Mouse (Mus musculus) limb, embryonic 12.5 days (tissue): ENCODE data around the gene Tfip11. TPM values are rescaled to one million over a fixed set of nuclear protein-coding genes. Genes with fewer than 3 reads are reported as not detected.

Experiments
- ATAC-seq: fragments of 200-750 bp; cut with Nextera tagmentation; 2 replicates; pipeline ENCODE4 v1.8.0; 2017; ENCODE audit warnings: low read depth, moderate TSS enrichment; ENCODE audit not compliant: insufficient number of reproducible peaks, insufficient read depth, low FRiP score, low TSS enrichment
- H3K27ac ChIP-seq: fragments of 300-500 bp; sonication (generic); 2 replicates; pipeline ENCODE4 v1.5.1; 2016; ENCODE audit warnings: mild to moderate bottlenecking, moderate library complexity
- H3K27me3 ChIP-seq: fragments of 300-500 bp; sonication (generic); 2 replicates; pipeline ENCODE4 v1.6.1; 2016; ENCODE audit warnings: mild to moderate bottlenecking, moderate library complexity
- H3K36me3 ChIP-seq: fragments of 300-500 bp; sonication (generic); 2 replicates; pipeline ENCODE4 v1.6.1; 2016; ENCODE audit warnings: mild to moderate bottlenecking, moderate library complexity
- H3K4me1 ChIP-seq: fragments of 300-500 bp; sonication (generic); replicated peaks from 2 replicates; pipeline ENCODE4 v1.6.1; 2016
- H3K4me2 ChIP-seq: fragments of 300-500 bp; sonication (generic); 2 replicates; pipeline ENCODE4 v1.6.1; 2016; ENCODE audit warnings: mild to moderate bottlenecking, moderate library complexity
- H3K4me3 ChIP-seq: fragments of 300-500 bp; sonication (generic); replicated peaks from 2 replicates; pipeline ENCODE4 v1.5.1; 2016; ENCODE audit warnings: mild to moderate bottlenecking
- H3K9ac ChIP-seq: fragments of 300-500 bp; sonication (generic); replicated peaks from 2 replicates; pipeline ENCODE4 v1.6.1; 2016; ENCODE audit warnings: mild to moderate bottlenecking, moderate library complexity
- H3K9me3 ChIP-seq: fragments of 300-500 bp; sonication (generic); 2 replicates; pipeline ENCODE4 v1.6.1; 2016; ENCODE audit warnings: mild to moderate bottlenecking, moderate library complexity
- WGBS: fragments of 180-500 bp; shearing (Covaris S2); methylation state at CpG from one replicate; pipeline ENCODE4 v1.1.7; 2016; 5-methylcytosine and 5-hydroxymethylcytosine counted together
- polyA plus RNA-seq: library from polyadenylated mRNA; unstranded; fragments of >200 nt; fragmentation: Nextera tagmentation; extraction: Ambion mirVana; gene quantifications from 2 replicates; pipeline ENCODE4 v1.2.1, GENCODE M21; 2016

Tfip11 gene
- polyA plus RNA-seq, 1 experiment from 2014 or later = 38.2 TPM

GRCm38 (mm10) chr5:112291866-112292265 lies 34.3 kb upstream of the Tfip11 start:
- Histone ChIP-seq H3K27me3 (no peaks in the 10 kb centered on the region), H3K4me3 (no peak overlapping the region), H3K9ac (no peak overlapping the region), H3K4me2 (no peak overlapping the region), H3K4me1 (peaks cover 10% of the 10 kb centered on the region), H3K9me3 (no peaks in the 10 kb centered on the region), H3K36me3 (no peaks in the 10 kb centered on the region), H3K27ac (no peak overlapping the region)
- WGBS = 87% methylated on average over 5 of the region's 5 CpGs
- ATAC-seq = no peak

- peaks cover 10% of the 10 kb centered on the region for H3K4me1 ChIP-seq
- no peak overlapping the region for H3K27ac ChIP-seq
- WGBS = 76% methylated on average over 17 of the region's 17 CpGs
- no peaks in the 10 kb centered on the region for H3K9me3 ChIP-seq
- H3K9ac ChIP-seq = no peak overlapping the region
- no peaks in the 10 kb centered on the region for H3K27me3 ChIP-seq
- no peak for ATAC-seq
- no peak overlapping the region for H3K4me2 ChIP-seq
- no peaks in the 10 kb centered on the region for H3K36me3 ChIP-seq
- H3K4me3 ChIP-seq = no peak overlapping the region
Observed at GRCm38 (mm10) chr5:112292343-112292980, 33.7 kb upstream of the Tfip11 start.

- ATAC-seq = no peak
- Histone ChIP-seq H3K36me3 (no peaks in the 10 kb centered on the region), H3K27ac (no peak overlapping the region), H3K27me3 (no peaks in the 10 kb centered on the region), H3K4me3 (no peak overlapping the region), H3K9me3 (no peaks in the 10 kb centered on the region), H3K4me2 (no peak overlapping the region), H3K9ac (no peak overlapping the region), H3K4me1 (peaks cover 10% of the 10 kb centered on the region)
- 81% methylated on average over 2 of the region's 2 CpGs for WGBS
Observed at GRCm38 (mm10) chr5:112293800-112294199, 32.4 kb upstream of the Tfip11 start.

- Histone ChIP-seq H3K9me3 (no peaks in the 10 kb centered on the region), H3K4me3 (no peak overlapping the region), H3K27me3 (no peaks in the 10 kb centered on the region), H3K9ac (no peak overlapping the region), H3K27ac (no peak overlapping the region), H3K4me2 (no peak overlapping the region), H3K4me1 (peaks cover 10% of the 10 kb centered on the region), H3K36me3 (no peaks in the 10 kb centered on the region)
- no peak for ATAC-seq
- 75% methylated on average over 4 of the region's 4 CpGs for WGBS
Observed at GRCm38 (mm10) chr5:112294696-112295095, 31.5 kb upstream of the Tfip11 start.

GRCm38 (mm10) chr5:112295162-112295561 lies 31.0 kb upstream of the Tfip11 start:
- no peak overlapping the region for H3K27ac ChIP-seq

GRCm38 (mm10) chr5:112295564-112295963 lies 30.6 kb upstream of the Tfip11 start:
- no peak overlapping the region for H3K4me3 ChIP-seq
- no peak overlapping the region for H3K4me2 ChIP-seq
- no peak overlapping the region for H3K9ac ChIP-seq
- peaks cover 10% of the 10 kb centered on the region for H3K4me1 ChIP-seq
- no peaks in the 10 kb centered on the region for H3K27me3 ChIP-seq
- H3K27ac ChIP-seq = no peak overlapping the region
- 66% methylated on average over 8 of the region's 8 CpGs for WGBS
- ATAC-seq = no peak
- H3K36me3 ChIP-seq = no peaks in the 10 kb centered on the region
- no peaks in the 10 kb centered on the region for H3K9me3 ChIP-seq

More at GRCm38 (mm10) chr5:112295162-112295561, 31.0 kb upstream of the Tfip11 start:
- Histone ChIP-seq H3K36me3 (no peaks in the 10 kb centered on the region), H3K9me3 (no peaks in the 10 kb centered on the region), H3K4me3 (no peak overlapping the region), H3K4me2 (no peak overlapping the region), H3K4me1 (peaks cover 10% of the 10 kb centered on the region), H3K27me3 (no peaks in the 10 kb centered on the region), H3K9ac (no peak overlapping the region)
- ATAC-seq = no peak
- 49% methylated on average over 8 of the region's 8 CpGs for WGBS

- no peak for ATAC-seq
- 78% methylated on average over 6 of the region's 6 CpGs for WGBS
- no peak overlapping the region for H3K4me3 ChIP-seq
Observed at GRCm38 (mm10) chr5:112296404-112297181, 29.6 kb upstream of the Tfip11 start.

GRCm38 (mm10) chr5:112297257-112297656 lies 28.9 kb upstream of the Tfip11 start:
- no peak overlapping the region for H3K9ac ChIP-seq
- no peak overlapping the region for H3K4me3 ChIP-seq
- no peaks in the 10 kb centered on the region for H3K9me3 ChIP-seq
- peaks cover 10% of the 10 kb centered on the region for H3K4me1 ChIP-seq
- no peaks in the 10 kb centered on the region for H3K27me3 ChIP-seq
- 80% methylated on average over 2 of the region's 2 CpGs for WGBS
- no peak overlapping the region for H3K27ac ChIP-seq
- H3K36me3 ChIP-seq = no peaks in the 10 kb centered on the region
- ATAC-seq = no peak
- no peak overlapping the region for H3K4me2 ChIP-seq

More at GRCm38 (mm10) chr5:112296404-112297181, 29.6 kb upstream of the Tfip11 start:
- peaks cover 10% of the 10 kb centered on the region for H3K4me1 ChIP-seq
- no peak overlapping the region for H3K27ac ChIP-seq
- no peak overlapping the region for H3K4me2 ChIP-seq
- H3K9me3 ChIP-seq = no peaks in the 10 kb centered on the region
- no peaks in the 10 kb centered on the region for H3K27me3 ChIP-seq
- no peaks in the 10 kb centered on the region for H3K36me3 ChIP-seq
- H3K9ac ChIP-seq = no peak overlapping the region

GRCm38 (mm10) chr5:112298226-112298988 lies 27.8 kb upstream of the Tfip11 start:
- Histone ChIP-seq H3K27ac (0 out of 2 replicates have a peak overlapping the region, but pooled peaks have one; percentile 17), H3K4me1 (peaks cover 10% of the 10 kb centered on the region), H3K36me3 (no peaks in the 10 kb centered on the region), H3K27me3 (no peaks in the 10 kb centered on the region), H3K9ac (no peak overlapping the region), H3K9me3 (no peaks in the 10 kb centered on the region), H3K4me2 (no peak overlapping the region), H3K4me3 (no peak overlapping the region)
- WGBS = 87% methylated on average over 12 of the region's 12 CpGs
- ATAC-seq = 0 out of 2 replicates have a peak, but pooled peaks have one; percentile 57

- Histone ChIP-seq H3K4me2 (no peak overlapping the region), H3K4me3 (no peak overlapping the region), H3K27me3 (no peaks in the 10 kb centered on the region), H3K4me1 (peaks cover 10% of the 10 kb centered on the region), H3K9ac (no peak overlapping the region), H3K9me3 (no peaks in the 10 kb centered on the region), H3K27ac (0 out of 2 replicates have a peak overlapping the region, but pooled peaks have one; percentile 17), H3K36me3 (0 out of 2 replicates have a peak, but pooled peaks cover 4% of the 10 kb centered on the region)
- ATAC-seq = no peak
- 81% methylated on average over 4 of the region's 4 CpGs for WGBS
Observed at GRCm38 (mm10) chr5:112299399-112299798, 26.8 kb upstream of the Tfip11 start.

- Histone ChIP-seq H3K27me3 (no peaks in the 10 kb centered on the region), H3K9me3 (no peaks in the 10 kb centered on the region), H3K4me2 (no peak overlapping the region), H3K36me3 (peaks cover 4% of the 10 kb centered on the region; the same call in 1 of the 2 replicates), H3K4me3 (no peak overlapping the region), H3K27ac (no peak overlapping the region), H3K9ac (no peak overlapping the region), H3K4me1 (peaks cover 3% of the 10 kb centered on the region; the same call in 1 of the 2 replicates)
- ATAC-seq = no peak
- WGBS = 93% methylated on average over 2 of the region's 2 CpGs
Observed at GRCm38 (mm10) chr5:112300112-112300511, 26.0 kb upstream of the Tfip11 start.
